Mouse (Mus musculus) regulatory T cell (primary cell): ENCODE data around the gene C87436.
"Not testable (repeated sequence)": the region's sequence is repeated elsewhere in the genome, so short reads cannot be mapped to it uniquely, and the experiment has no call there.

ENCODE experiments used
- in situ Hi-C: fragments of 300-600 bp; cut with MboI, MseI; formaldehyde crosslinking; loops from one replicate; pipeline ENCODE4 v1.15.1; 2025; ENCODE audit warnings: high pct_unique_total_duplicates

The C87436 gene

GRCm38 (mm10) chr6:86479816-86480188 lies 41.6 kb downstream of the C87436 start:
- in situ Hi-C loops, result loop anchor here (10.0 kb wide), 1 partner anchor 45 kb away; the partner anchor contains the start of gene Pcbp1

GRCm38 (mm10) chr6:86480189-86480831 lies 42.1 kb downstream of the C87436 start:
- in situ Hi-C loops, result no loop called here

GRCm38 (mm10) chr6:86481871-86482270 lies 43.7 kb downstream of the C87436 start:
- in situ Hi-C loops, result no loop called here

- in situ Hi-C loops, result no loop called here
Observed at GRCm38 (mm10) chr6:86485943-86486640, 47.9 kb downstream of the C87436 start.

GRCm38 (mm10) chr6:86487358-86488148 lies 49.4 kb downstream of the C87436 start:
- in situ Hi-C loops, result no loop called here

- in situ Hi-C loops, result no loop called here
Observed at GRCm38 (mm10) chr6:86488149-86488485, 49.9 kb downstream of the C87436 start.

- in situ Hi-C loops, result no loop called here
Observed at GRCm38 (mm10) chr6:86489945-86490344, 51.8 kb downstream of the C87436 start.

GRCm38 (mm10) chr6:86490413-86490812 lies 52.2 kb downstream of the C87436 start:
- in situ Hi-C loops, result not testable (repeated sequence)

GRCm38 (mm10) chr6:86493469-86494263 lies 55.5 kb downstream of the C87436 start:
- in situ Hi-C loops, result no loop called here

GRCm38 (mm10) chr6:86494767-86495166 lies 56.6 kb downstream of the C87436 start:
- in situ Hi-C loops, result no loop called here

GRCm38 (mm10) chr6:86495661-86496060 lies 57.5 kb downstream of the C87436 start:
- in situ Hi-C loops, result no loop called here

GRCm38 (mm10) chr6:86496127-86496526 lies 58.0 kb downstream of the C87436 start:
- in situ Hi-C loops, result no loop called here

- in situ Hi-C loops, result no loop called here
Observed at GRCm38 (mm10) chr6:86496585-86496984, 58.4 kb downstream of the C87436 start.

GRCm38 (mm10) chr6:86497071-86497815 lies 59.1 kb downstream of the C87436 start:
- in situ Hi-C loops, result no loop called here

- in situ Hi-C loops, result no loop called here
Observed at GRCm38 (mm10) chr6:86497942-86498732, 60.0 kb downstream of the C87436 start.

GRCm38 (mm10) chr6:86499571-86500109 lies 61.5 kb downstream of the C87436 start:
- in situ Hi-C loops, result no loop called here

GRCm38 (mm10) chr6:86503513-86503912 lies 65.3 kb downstream of the C87436 start:
- in situ Hi-C loops, result no loop called here

- in situ Hi-C loops, result no loop called here
Observed at GRCm38 (mm10) chr6:86505671-86506070, 67.5 kb downstream of the C87436 start.

- in situ Hi-C loops, result no loop called here
Observed at GRCm38 (mm10) chr6:86506309-86506708, 68.1 kb downstream of the C87436 start.

GRCm38 (mm10) chr6:86507116-86507515 lies 68.9 kb downstream of the C87436 start:
- in situ Hi-C loops, result no loop called here
